Mouse (Mus musculus): Measurements from ENCODE around the gene Pygl.

DNA sequence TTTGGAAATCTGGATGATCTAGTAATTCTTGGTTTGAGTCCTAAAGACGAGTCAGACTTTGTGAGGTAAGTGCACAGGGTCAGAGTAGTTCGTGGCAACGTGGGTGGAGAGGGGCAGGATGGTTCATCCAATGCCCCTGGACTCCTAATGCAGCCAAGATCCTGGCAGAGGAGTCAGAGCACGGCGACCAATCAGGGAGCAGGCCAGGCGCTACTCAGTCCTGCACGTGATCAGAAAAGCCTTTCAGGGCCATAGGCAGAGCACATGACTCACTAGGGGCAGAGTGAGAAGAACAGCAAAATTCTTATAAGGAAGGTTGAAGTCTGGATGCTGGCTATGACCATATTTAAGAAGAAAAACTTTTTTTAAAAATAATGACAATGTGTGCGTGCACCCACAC is 26.9 kb downstream of the Pygl start:
- no peak for TF ChIP-seq POLR2A (IDR thresholded peaks at IDR 0.05; ENCODE audit: insufficient read depth, low read depth, low read length)
- TF ChIP-seq CTCF (IDR thresholded peaks at IDR 0.05; ENCODE audit: insufficient read depth, low read depth, low read length): no peak

Data from olfactory bulb, adult 2 months (tissue).